Mouse (Mus musculus) G1E (cell line): ENCODE data around the gene 2010111I01Rik. TPM values are rescaled to one million over a fixed set of nuclear protein-coding genes. Genes with fewer than 3 reads are reported as not detected.
"Not testable (repeated sequence)": the region's sequence is repeated elsewhere in the genome, so short reads cannot be mapped to it uniquely, and the experiment has no call there.

Source experiments
- ATAC-seq: 2 replicates; pipeline ENCODE4 v1.8.0; 2016; ENCODE audit warnings: mild to moderate bottlenecking; ENCODE audit not compliant: insufficient number of reproducible peaks, poor library complexity, low FRiP score, severe bottlenecking; ENCODE audit errors: extremely low read depth
- DNase-seq: peaks from one replicate; pipeline ENCODE4 v3.0.0; 2012; ENCODE audit warnings: low spot score
- H3K27me3 ChIP-seq: 2 replicates; pipeline ENCODE4 v1.6.1; 2012; ENCODE audit warnings: mild to moderate bottlenecking, low read length, inconsistent platforms; ENCODE audit not compliant: insufficient read depth
- H3K36me3 ChIP-seq: replicated peaks from 2 replicates; pipeline ENCODE3; 2012; ENCODE audit warnings: mild to moderate bottlenecking, inconsistent platforms
- H3K4me1 ChIP-seq: 2 replicates; pipeline ENCODE4 v1.6.1; 2012; ENCODE audit warnings: low read depth, low read length, inconsistent platforms, mixed read lengths; ENCODE audit not compliant: insufficient read depth
- H3K4me3 ChIP-seq: 2 replicates; pipeline ENCODE4 v1.5.1; 2012; ENCODE audit warnings: low read depth, mild to moderate bottlenecking, inconsistent platforms, low read length, moderate library complexity, mixed read lengths
- H3K9me3 ChIP-seq: replicated peaks from 2 replicates; pipeline ENCODE4 v1.6.1; 2012; ENCODE audit warnings: inconsistent platforms
- CTCF ChIP-seq: IDR thresholded peaks from 2 replicates; pipeline ENCODE4 v1.5.1; 2012; ENCODE audit warnings: low read depth, low read length, inconsistent platforms, mixed read lengths
- GATA1 ChIP-seq: IDR thresholded peaks from 2 replicates; pipeline ENCODE4 v1.6.1; 2012; ENCODE audit warnings: borderline replicate concordance, low read length, inconsistent platforms, mixed read lengths
- GATA2 ChIP-seq: IDR thresholded peaks from 2 replicates; pipeline ENCODE4 v1.6.1; 2012; ENCODE audit warnings: low read depth, low read length, inconsistent platforms, borderline replicate concordance
- POLR2AphosphoS5 ChIP-seq: IDR thresholded peaks from 2 replicates; pipeline ENCODE4 v1.6.1; 2012; ENCODE audit warnings: low read depth, low read length, inconsistent platforms; ENCODE audit not compliant: insufficient replicate concordance
- TAL1 ChIP-seq: conservative IDR thresholded peaks from 2 replicates; pipeline ENCODE4 v1.6.1; 2012; ENCODE audit warnings: low read depth, low read length, inconsistent platforms, mixed read lengths
- polyA plus RNA-seq: library from polyadenylated mRNA; stranded (reverse); fragments of >175 nt; gene quantifications from 2 replicates; pipeline ENCODE4 v1.2.3, GENCODE M21; 2012
- total RNA-seq, 2 experiments: library from RNA; stranded (forward) in 1 of 2; stranded (reverse) in 1 of 2; fragments of 200-1000 nt in 1 of 2; fragments of >200 nt in 1 of 2; fragmentation: Nextera tagmentation in 1 of 2; gene quantifications; 2 replicates each; pipeline ENCODE4 v1.2.3; 2014 to 2017

Gene 2010111I01Rik
- total and polyA plus RNA-seq, 3 experiments, result 14.7 to 57.2 (median 22.2) TPM

DNA sequence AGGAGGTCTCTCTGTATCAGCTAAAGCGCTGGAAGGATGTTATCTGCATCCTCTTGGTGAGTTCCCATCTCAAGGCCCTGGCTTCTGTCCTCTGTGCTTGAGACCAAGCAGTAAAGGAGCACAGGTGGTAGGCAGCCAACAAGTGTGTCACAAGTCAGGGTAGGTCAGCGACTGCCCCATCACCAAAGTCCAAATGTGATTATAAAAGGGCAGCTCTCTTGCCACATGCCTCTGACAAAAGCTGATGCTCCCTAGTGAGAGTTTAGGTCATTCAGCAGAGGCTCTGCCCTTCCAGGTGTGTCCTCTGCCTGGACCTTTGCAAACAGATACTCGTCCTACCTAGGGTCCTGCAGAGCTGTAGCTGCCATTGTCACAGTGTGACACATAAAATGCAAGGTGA lies 263.1 kb downstream of the 2010111I01Rik start:
- H3K4me1 ChIP-seq, result no peaks in the 10 kb centered on the region
- no peaks in the 10 kb centered on the region for H3K27me3 ChIP-seq
- no peak overlapping the region for H3K4me3 ChIP-seq
- no peak for DNase-seq
- no peaks in the 10 kb centered on the region for H3K9me3 ChIP-seq
- peaks cover 5% of the 10 kb centered on the region for H3K36me3 ChIP-seq
- ATAC-seq, result no peak
- no peak for TF ChIP-seq GATA2

DNA sequence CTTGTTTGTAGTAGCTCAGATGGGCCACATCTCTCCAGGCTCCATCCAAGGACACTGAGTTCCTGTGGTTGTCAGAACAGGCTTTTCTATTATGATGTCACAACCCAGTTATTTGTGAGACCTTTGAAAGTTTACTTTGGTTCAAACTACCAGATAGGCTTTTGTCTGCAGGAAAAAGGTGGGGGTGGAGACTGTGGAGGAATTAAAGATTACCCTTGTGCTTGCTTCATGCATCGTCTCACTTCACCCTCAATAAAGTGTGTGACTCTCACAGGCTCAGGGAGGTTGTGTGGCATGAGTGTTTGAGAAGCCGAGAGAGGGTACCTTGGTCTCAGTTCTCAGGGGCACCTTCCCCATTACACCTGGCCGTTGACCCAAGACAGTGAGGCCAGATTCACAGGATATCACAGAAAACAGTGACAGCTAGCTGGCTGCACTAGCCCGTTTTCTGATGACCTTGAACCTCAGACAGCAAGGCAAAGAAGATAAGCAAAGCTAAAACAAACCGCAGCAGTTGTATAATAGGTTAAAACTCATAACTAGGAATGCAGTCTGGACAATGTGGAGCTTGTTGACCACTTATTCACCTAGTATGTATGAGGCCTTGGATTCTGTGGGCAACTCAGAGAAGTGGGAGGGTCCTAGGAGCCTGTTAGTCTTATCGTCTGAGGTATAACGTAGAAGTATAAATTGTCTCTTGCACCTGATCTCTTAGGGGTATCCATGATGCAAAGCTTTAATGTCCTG lies 266.4 kb downstream of the 2010111I01Rik start:
- Histone ChIP-seq H3K27me3 (no peaks in the 10 kb centered on the region), H3K36me3 (peaks cover 5% of the 10 kb centered on the region), H3K9me3 (no peaks in the 10 kb centered on the region), H3K4me3 (no peak overlapping the region), H3K4me1 (no peaks in the 10 kb centered on the region)
- ATAC-seq (no peak), DNase-seq (no peak)
- TF ChIP-seq POLR2AphosphoS5 (no peak), GATA1 (no peak), GATA2 (no peak)

DNA sequence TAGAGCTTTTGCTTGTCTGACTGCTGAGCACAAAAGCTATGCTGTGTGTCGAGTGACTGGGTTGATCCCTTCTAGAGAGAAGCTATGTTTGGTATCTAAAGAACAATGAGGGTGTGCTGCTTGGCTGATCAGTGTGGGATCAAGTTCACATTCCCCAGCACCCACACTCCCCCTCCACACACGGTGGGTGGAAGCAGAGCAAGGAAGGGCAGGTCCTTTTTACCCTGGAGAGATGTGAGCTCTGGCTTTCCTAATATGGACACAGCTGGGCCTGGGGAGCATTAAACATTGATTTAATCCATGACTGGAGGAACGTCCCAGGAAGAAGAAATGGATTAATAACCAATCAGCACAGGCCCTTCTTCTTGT lies 267.0 kb downstream of the 2010111I01Rik start:
- H3K27me3 ChIP-seq, result no peaks in the 10 kb centered on the region
- no peak for DNase-seq
- no peaks in the 10 kb centered on the region for H3K9me3 ChIP-seq
- H3K36me3 ChIP-seq, result peaks cover 5% of the 10 kb centered on the region
- no peak overlapping the region for H3K4me3 ChIP-seq
- H3K4me1 ChIP-seq, result no peaks in the 10 kb centered on the region
- TF ChIP-seq TAL1, result no peak
- no peak for ATAC-seq

DNA sequence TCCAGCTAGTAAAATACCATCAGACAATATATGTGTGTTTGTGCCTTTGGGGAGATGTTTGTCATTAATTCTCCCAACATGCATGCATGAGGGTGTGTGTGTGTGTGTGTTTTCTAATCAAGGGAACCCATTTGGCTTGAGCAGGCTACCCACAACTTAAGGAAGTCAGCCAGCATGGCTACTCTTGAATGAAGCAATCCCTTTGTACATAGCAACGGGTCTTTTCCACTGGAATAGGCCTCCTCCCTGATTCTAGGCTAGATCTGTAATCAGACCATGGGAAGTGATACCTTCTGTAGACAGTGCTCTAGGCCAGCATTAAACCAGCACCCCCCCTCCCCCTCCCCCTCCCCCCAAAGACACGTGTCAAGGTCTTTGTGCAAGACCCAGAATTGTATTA lies 267.9 kb downstream of the 2010111I01Rik start:
- no peaks in the 10 kb centered on the region for H3K27me3 ChIP-seq
- TF ChIP-seq TAL1 (no peak), POLR2AphosphoS5 (no peak), CTCF (no peak), GATA2 (no peak), GATA1 (no peak)
- no peak overlapping the region for H3K4me3 ChIP-seq
- no peak for ATAC-seq
- no peaks in the 10 kb centered on the region for H3K9me3 ChIP-seq
- H3K36me3 ChIP-seq, result peaks cover 5% of the 10 kb centered on the region
- H3K4me1 ChIP-seq, result no peaks in the 10 kb centered on the region
- DNase-seq, result no peak

DNA sequence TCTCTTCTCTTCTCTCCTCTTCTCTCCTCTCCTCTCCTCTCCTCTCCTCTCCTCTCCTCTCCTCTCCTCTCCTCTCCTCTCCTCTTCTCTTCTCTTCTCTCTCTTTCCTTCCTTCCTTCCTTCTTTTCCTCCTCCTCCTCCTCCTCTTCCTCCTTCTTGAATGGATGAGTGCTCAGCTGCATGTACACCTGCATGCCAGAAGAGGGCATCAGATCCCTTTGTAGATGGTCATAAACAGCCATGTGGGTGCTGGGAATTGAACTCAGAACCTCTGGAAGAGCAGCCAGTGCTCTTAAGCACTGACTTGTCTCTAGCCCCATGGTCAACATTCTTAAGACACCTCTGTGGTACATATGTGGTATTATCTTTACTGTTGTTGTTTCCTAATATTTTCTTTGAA lies 269.8 kb downstream of the 2010111I01Rik start:
- DNase-seq, H3K4me3 ChIP-seq: not testable (repeated sequence)

DNA sequence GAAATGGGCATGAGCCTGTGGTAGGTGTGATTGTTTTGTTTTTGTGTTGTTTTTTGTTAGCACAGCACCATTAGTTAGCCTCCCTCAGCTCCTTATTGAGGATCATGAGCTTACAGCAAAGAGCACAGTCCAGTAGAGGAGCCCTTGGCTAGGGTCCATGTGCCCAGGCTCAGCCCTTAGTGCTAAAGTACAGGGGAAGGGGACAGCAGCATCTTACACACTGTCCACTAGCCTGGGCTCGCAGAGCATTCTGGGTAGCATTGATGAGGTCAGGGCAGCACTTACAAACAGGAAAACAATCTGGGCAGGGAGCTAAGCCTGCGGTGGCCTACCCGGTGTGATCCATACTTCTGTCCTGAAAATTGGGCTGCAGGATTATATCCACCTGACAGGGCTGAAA lies 270.9 kb downstream of the 2010111I01Rik start:
- H3K36me3 ChIP-seq, result no peaks in the 10 kb centered on the region
- TF ChIP-seq GATA2 (no peak), CTCF (no peak)
- peaks cover 13% of the 10 kb centered on the region for H3K4me1 ChIP-seq
- no peaks in the 10 kb centered on the region for H3K9me3 ChIP-seq
- H3K27me3 ChIP-seq, result no peaks in the 10 kb centered on the region
- DNase-seq, result no peak
- H3K4me3 ChIP-seq, result no peak overlapping the region
- ATAC-seq, result no peak

More for the DNA sequence above, 269.8 kb downstream of the 2010111I01Rik start:
- not testable (repeated sequence) for ATAC-seq, H3K27me3 ChIP-seq, H3K36me3 ChIP-seq, H3K9me3 ChIP-seq, H3K4me1 ChIP-seq

DNA sequence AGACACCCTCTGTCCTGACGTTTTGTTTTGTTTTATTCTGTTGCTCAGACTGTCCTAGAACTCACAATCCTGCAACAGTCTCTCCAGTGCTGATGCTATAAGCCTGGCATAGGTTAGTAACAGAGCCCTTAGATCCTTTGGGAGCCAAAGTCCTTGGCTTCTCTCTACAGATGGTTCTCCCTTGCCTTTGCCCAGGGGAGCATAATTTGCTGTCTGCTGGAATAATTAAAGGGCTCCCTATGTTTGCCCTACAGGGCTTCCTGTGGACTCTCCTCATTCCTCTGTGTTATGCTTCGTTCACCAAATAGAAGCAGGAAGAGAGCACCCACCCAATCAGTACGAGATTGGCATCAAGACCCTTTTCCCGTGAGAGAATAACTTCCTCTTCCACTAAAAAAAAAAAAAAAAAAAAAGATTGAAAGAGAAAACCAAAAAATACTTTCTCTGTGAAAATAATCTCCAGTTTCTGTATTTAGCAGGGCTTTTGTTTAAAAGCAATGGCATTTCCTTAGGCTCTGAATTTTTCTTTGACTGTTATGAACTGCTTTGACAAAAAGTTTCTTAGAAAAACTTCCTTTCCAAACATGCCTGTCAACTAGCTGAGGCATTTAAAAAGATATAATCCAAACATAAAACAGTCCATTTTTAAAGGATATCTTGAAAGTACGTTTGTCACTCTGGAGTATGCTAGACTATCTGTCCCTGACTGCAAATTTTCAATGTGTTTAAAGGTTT lies 271.6 kb downstream of the 2010111I01Rik start:
- no peaks in the 10 kb centered on the region for H3K27me3 ChIP-seq
- no peak for DNase-seq
- ATAC-seq, result no peak
- TF ChIP-seq GATA1 (no peak), GATA2 (no peak), TAL1 (no peak), CTCF (no peak), POLR2AphosphoS5 (no peak)
- no peak overlapping the region for H3K4me3 ChIP-seq
- H3K36me3 ChIP-seq, result peaks cover 3% of the 10 kb centered on the region
- H3K4me1 ChIP-seq, result peaks cover 19% of the 10 kb centered on the region
- no peaks in the 10 kb centered on the region for H3K9me3 ChIP-seq
